Mouse (Mus musculus) forebrain, embryonic 13.5 days (tissue): Measurements from ENCODE around the gene Enpp7. TPM values are rescaled to one million over a fixed set of nuclear protein-coding genes. Genes with fewer than 3 reads are reported as not detected.

ENCODE experiments used
- ATAC-seq: fragments of 200-750 bp; cut with Nextera tagmentation; 2 replicates; pipeline ENCODE4 v1.8.0; 2017
- H3K27ac ChIP-seq: fragments of 300-500 bp; sonication (generic); 2 replicates; pipeline ENCODE4 v1.5.1; 2015; ENCODE audit warnings: inconsistent platforms, mild to moderate bottlenecking, moderate library complexity
- H3K27me3 ChIP-seq: fragments of 300-500 bp; sonication (generic); 2 replicates; pipeline ENCODE4 v1.6.1; 2015; ENCODE audit warnings: mild to moderate bottlenecking, inconsistent platforms
- H3K36me3 ChIP-seq: fragments of 300-500 bp; sonication (generic); 2 replicates; pipeline ENCODE4 v1.6.1; 2015; ENCODE audit warnings: mild to moderate bottlenecking, inconsistent platforms; ENCODE audit not compliant: poor library complexity, severe bottlenecking
- H3K4me1 ChIP-seq: fragments of 300-500 bp; sonication (generic); 2 replicates; pipeline ENCODE4 v1.6.1; 2015; ENCODE audit warnings: inconsistent platforms
- H3K4me2 ChIP-seq: fragments of 300-500 bp; sonication (generic); 2 replicates; pipeline ENCODE4 v1.6.1; 2015; ENCODE audit warnings: inconsistent platforms, mild to moderate bottlenecking, moderate library complexity
- H3K4me3 ChIP-seq: fragments of 300-500 bp; sonication (generic); 2 replicates; pipeline ENCODE4 v1.5.1; 2015; ENCODE audit warnings: mild to moderate bottlenecking, inconsistent platforms
- H3K9ac ChIP-seq: fragments of 300-500 bp; sonication (generic); 2 replicates; pipeline ENCODE4 v1.6.1; 2015; ENCODE audit warnings: mild to moderate bottlenecking, inconsistent platforms
- H3K9me3 ChIP-seq: fragments of 300-500 bp; sonication (generic); replicated peaks from 2 replicates; pipeline ENCODE4 v1.6.1; 2016; ENCODE audit warnings: inconsistent platforms
- WGBS: fragments of 180-500 bp; shearing (Covaris S2); methylation state at CpG from one replicate; pipeline ENCODE4 v1.1.7; 2015; 5-methylcytosine and 5-hydroxymethylcytosine counted together
- polyA plus RNA-seq: library from polyadenylated mRNA; unstranded; fragments of >200 nt; fragmentation: Nextera tagmentation; extraction: Ambion mirVana; gene quantifications from 2 replicates; pipeline ENCODE4 v1.2.1, GENCODE M21; 2015

The Enpp7 gene
- polyA plus RNA-seq, 1 experiment from 2014 or later, result not detected

GRCm38 (mm10) chr11:118998540-118999265 lies 10.7 kb downstream of the Enpp7 start:
- H3K4me3 ChIP-seq, result peak overlapping the region; percentile 27
- H3K4me1 ChIP-seq, result peaks cover 32% of the 10 kb centered on the region
- ATAC-seq, result peak; percentile 82
- peak overlapping the region; percentile 58 for H3K4me2 ChIP-seq
- peak overlapping the region; percentile 62 for H3K27ac ChIP-seq
- peak overlapping the region; percentile 53; the same call in 1 of the 2 replicates for H3K9ac ChIP-seq
- peaks cover 34% of the 10 kb centered on the region for H3K27me3 ChIP-seq
- 5% methylated on average over 30 of the region's 30 CpGs for WGBS
- H3K36me3 ChIP-seq, result no peaks in the 10 kb centered on the region
- no peaks in the 10 kb centered on the region for H3K9me3 ChIP-seq

DNA sequence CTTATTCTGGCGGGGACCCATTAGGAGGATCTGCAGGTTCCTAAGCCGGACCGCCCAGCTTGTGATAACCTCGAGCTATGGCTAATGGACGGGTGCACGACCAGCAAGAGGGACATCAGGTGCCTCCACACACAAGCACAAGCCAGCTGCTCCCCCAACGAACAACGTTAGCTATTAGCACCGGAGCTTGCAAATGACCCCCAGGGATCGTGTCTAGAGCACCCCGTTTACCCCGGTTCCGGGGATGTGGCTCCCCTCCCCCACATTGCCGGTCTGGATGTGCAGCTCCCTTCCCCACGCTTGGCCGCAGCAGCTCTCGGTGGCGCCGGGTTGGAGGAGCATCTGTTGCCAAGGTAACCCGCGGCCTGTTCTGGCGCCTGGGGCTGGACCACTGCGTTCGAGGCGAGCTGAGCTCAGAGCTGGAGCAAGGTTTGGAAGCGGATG lies 11.4 kb downstream of the Enpp7 start:
- Histone ChIP-seq H3K4me3 (peak overlapping the region; percentile 27), H3K9me3 (no peaks in the 10 kb centered on the region), H3K27ac (no peak overlapping the region), H3K4me1 (peaks cover 32% of the 10 kb centered on the region), H3K36me3 (no peaks in the 10 kb centered on the region), H3K9ac (peak overlapping the region; percentile 53; the same call in 1 of the 2 replicates), H3K27me3 (peaks cover 27% of the 10 kb centered on the region), H3K4me2 (peak overlapping the region; percentile 58)
- peak; percentile 59 for ATAC-seq
- 2% methylated on average over 26 of the region's 26 CpGs for WGBS

DNA sequence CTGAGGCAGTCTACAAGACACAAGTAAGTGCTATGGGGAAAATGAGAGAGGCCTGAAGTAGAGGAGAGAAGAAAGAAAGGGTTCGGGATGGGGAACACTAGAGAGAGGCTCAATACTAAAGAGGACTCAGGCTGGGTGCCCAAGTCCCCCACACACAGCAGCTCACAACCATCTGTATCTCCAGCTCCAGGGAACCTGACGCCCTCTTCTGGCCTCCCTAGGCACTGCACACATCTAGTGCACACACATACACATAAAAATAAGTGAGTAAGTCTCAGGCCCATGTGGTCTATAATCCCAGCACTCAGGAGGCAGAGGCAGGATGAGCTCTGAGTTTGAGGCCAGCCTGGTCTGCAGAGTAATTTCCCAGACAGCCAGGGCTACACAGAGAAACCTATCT lies 12.9 kb downstream of the Enpp7 start:
- Histone ChIP-seq H3K4me1 (peaks cover 21% of the 10 kb centered on the region), H3K4me3 (no peak overlapping the region), H3K9me3 (no peaks in the 10 kb centered on the region), H3K27me3 (peaks cover 22% of the 10 kb centered on the region), H3K9ac (no peak overlapping the region), H3K27ac (no peak overlapping the region), H3K4me2 (no peak overlapping the region), H3K36me3 (no peaks in the 10 kb centered on the region)
- WGBS, result 68% methylated on average over 2 of the region's 2 CpGs
- no peak for ATAC-seq

DNA sequence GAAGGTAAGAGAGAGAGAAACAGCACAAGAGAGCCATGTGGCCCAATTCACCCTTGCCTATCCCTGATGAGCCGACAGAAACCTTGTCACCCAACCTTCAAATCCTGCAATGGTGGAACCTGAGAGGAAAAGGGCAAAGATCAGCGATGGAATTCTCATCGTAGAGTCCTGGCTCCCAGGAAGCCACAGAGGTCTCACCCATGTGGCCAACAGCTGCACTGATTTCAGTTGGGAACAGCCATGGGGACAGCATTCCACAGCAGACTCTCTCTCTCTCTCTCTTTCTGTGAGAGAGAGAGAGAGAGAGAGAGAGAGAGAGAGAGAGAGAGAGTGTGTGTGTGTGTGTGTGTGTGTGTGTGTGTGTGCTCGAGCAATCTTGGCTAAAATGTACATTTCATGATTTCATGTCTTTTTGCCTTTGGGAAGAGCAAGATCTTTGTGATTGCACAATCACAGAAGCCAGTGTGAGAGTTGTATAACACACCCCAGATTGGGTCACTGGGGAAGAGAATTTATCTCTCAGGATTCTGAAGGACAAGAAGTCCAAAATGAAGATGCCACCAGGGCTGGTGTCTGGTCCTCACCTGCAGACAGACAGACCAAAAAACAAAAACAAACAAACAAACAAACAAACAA lies 13.6 kb downstream of the Enpp7 start:
- H3K36me3 ChIP-seq, result no peaks in the 10 kb centered on the region
- no peak for ATAC-seq
- WGBS, result 78% methylated on average over 4 of the region's 4 CpGs
- H3K4me3 ChIP-seq, result no peak overlapping the region
- no peak overlapping the region for H3K9ac ChIP-seq
- H3K4me1 ChIP-seq, result peaks cover 21% of the 10 kb centered on the region
- no peak overlapping the region for H3K4me2 ChIP-seq
- no peak overlapping the region for H3K27ac ChIP-seq
- H3K9me3 ChIP-seq, result no peaks in the 10 kb centered on the region
- H3K27me3 ChIP-seq, result peaks cover 19% of the 10 kb centered on the region

DNA sequence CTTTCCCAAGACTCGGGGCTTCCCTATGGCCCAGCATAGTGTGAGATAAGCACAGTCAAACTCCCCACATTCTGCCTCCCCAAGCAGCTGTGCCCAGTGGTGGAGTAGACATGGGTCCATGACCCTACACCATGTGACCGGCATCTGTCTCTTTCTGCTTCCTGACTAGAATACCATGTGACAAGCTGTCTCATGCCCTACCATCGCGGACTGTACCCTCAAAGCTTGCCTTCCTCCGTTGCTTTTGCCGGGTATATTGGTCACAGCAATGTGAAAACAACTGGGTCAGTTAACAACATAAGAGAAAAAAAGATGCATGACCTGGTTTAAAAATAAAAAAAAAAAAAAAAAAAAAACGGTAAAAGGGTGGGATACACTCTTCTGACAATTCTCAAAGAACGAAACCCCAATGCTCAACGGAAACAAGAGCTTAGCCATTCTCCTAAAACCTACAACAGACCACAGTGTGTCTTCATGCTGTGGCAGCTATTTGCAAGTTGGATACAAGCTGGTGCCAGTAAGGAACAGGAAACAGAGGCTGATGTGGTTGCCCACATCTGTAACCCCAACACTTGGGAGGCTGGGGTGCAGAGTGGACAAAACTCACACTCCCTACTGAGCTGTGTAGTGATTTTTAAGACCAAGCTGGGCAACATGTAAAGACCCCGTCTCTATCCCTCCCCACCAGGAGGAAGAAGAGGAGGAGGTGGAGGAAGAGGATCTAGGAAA lies 17.7 kb downstream of the Enpp7 start:
- no peak overlapping the region for H3K27ac ChIP-seq
- no peaks in the 10 kb centered on the region for H3K9me3 ChIP-seq
- H3K4me1 ChIP-seq, result no peaks in the 10 kb centered on the region
- H3K27me3 ChIP-seq, result peaks cover 7% of the 10 kb centered on the region; the same call in 1 of the 2 replicates
- no peak overlapping the region for H3K4me2 ChIP-seq
- H3K36me3 ChIP-seq, result no peaks in the 10 kb centered on the region
- 93% methylated on average over 10 of the region's 10 CpGs for WGBS
- ATAC-seq, result no peak
- H3K9ac ChIP-seq, result no peak overlapping the region
- H3K4me3 ChIP-seq, result no peak overlapping the region

GRCm38 (mm10) chr11:119006462-119006861 lies 18.5 kb downstream of the Enpp7 start:
- no peaks in the 10 kb centered on the region for H3K4me1 ChIP-seq
- no peaks in the 10 kb centered on the region; the same call in 1 of the 2 replicates for H3K27me3 ChIP-seq
- H3K27ac ChIP-seq, result no peak overlapping the region
- 71% methylated on average over 3 of the region's 3 CpGs for WGBS
- H3K9me3 ChIP-seq, result no peaks in the 10 kb centered on the region
- H3K36me3 ChIP-seq, result no peaks in the 10 kb centered on the region
- H3K4me3 ChIP-seq, result no peak overlapping the region
- no peak overlapping the region for H3K9ac ChIP-seq
- H3K4me2 ChIP-seq, result no peak overlapping the region
- ATAC-seq, result no peak

GRCm38 (mm10) chr11:119007461-119008456 lies 19.8 kb downstream of the Enpp7 start:
- Histone ChIP-seq H3K4me1 (no peaks in the 10 kb centered on the region), H3K27ac (no peak overlapping the region), H3K36me3 (no peaks in the 10 kb centered on the region), H3K27me3 (no peaks in the 10 kb centered on the region), H3K4me2 (peak overlapping the region; percentile 41), H3K9ac (0 out of 2 replicates have a peak overlapping the region, but pooled peaks have one; percentile 34), H3K9me3 (no peaks in the 10 kb centered on the region), H3K4me3 (peak overlapping the region; percentile 24)
- 23% methylated on average over 21 of the region's 21 CpGs for WGBS
- no peak for ATAC-seq

GRCm38 (mm10) chr11:119014455-119014854 lies 26.5 kb downstream of the Enpp7 start:
- ATAC-seq, result no peak
- no peak overlapping the region for H3K4me2 ChIP-seq
- H3K9me3 ChIP-seq, result no peaks in the 10 kb centered on the region
- no peak overlapping the region for H3K4me3 ChIP-seq
- no peak overlapping the region for H3K9ac ChIP-seq
- no peaks in the 10 kb centered on the region for H3K36me3 ChIP-seq
- 86% methylated on average over 7 of the region's 7 CpGs for WGBS
- no peaks in the 10 kb centered on the region for H3K4me1 ChIP-seq
- H3K27ac ChIP-seq, result no peak overlapping the region
- H3K27me3 ChIP-seq, result 0 out of 2 replicates have a peak, but pooled peaks cover 3% of the 10 kb centered on the region

GRCm38 (mm10) chr11:119017506-119017905 lies 29.5 kb downstream of the Enpp7 start:
- Histone ChIP-seq H3K4me2 (no peak overlapping the region), H3K4me1 (peaks cover 11% of the 10 kb centered on the region), H3K27me3 (peaks cover 19% of the 10 kb centered on the region), H3K9me3 (no peaks in the 10 kb centered on the region), H3K36me3 (no peaks in the 10 kb centered on the region), H3K27ac (no peak overlapping the region), H3K9ac (no peak overlapping the region), H3K4me3 (no peak overlapping the region)
- 48% methylated on average over 7 of the region's 7 CpGs for WGBS
- no peak for ATAC-seq

- peaks cover 36% of the 10 kb centered on the region for H3K4me1 ChIP-seq
- no peak overlapping the region for H3K9ac ChIP-seq
- H3K27ac ChIP-seq, result no peak overlapping the region
- peaks cover 19% of the 10 kb centered on the region for H3K27me3 ChIP-seq
- H3K9me3 ChIP-seq, result no peaks in the 10 kb centered on the region
- H3K4me2 ChIP-seq, result no peak overlapping the region
- ATAC-seq, result no peak
- H3K36me3 ChIP-seq, result peaks cover 1% of the 10 kb centered on the region
- no peak overlapping the region for H3K4me3 ChIP-seq
- WGBS, result 92% methylated on average over 7 of the region's 7 CpGs
Measured at GRCm38 (mm10) chr11:119021180-119021579, 33.2 kb downstream of the Enpp7 start.
